Mouse (Mus musculus): ENCODE measurements at regions not wholly inside any gene's neighbourhood (a gene's known extent, or its start where the extent isn't known, plus 50 kb on each side); places are given as distances from the start of the nearest gene placed in this dataset.

- DNase-seq (ENCODE audit: low spot score in 2 of 2) = no peak
These were observed 225.9 kb upstream of the Jarid2 start for GRCm38 (mm10) chr13:44503257-44503950.

GRCm38 (mm10) chr13:44504455-44504854 lies 224.8 kb upstream of the Jarid2 start:
- DNase-seq (ENCODE audit: low spot score in 2 of 2) = no peak

DNA sequence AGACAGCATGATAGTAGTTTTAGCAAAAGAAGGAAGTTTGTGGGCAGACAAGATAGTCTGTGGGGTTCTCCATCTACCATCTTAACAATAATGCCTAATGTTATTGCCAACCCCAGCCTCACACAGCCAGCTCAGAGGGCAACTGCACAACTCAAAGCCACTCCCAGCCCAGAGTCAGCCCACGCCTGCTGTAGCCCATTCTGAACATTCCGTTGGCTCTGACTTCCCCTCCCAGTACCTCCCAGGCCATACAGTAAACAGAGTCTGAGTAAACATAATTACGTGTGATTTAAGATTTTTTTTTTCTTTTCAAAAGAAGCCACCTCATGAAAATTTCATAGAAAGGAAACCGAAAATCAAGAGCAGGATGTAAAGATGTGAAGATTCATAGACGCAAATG lies 222.3 kb upstream of the Jarid2 start:
- no peak for DNase-seq (ENCODE audit: low spot score in 2 of 2)

DNA sequence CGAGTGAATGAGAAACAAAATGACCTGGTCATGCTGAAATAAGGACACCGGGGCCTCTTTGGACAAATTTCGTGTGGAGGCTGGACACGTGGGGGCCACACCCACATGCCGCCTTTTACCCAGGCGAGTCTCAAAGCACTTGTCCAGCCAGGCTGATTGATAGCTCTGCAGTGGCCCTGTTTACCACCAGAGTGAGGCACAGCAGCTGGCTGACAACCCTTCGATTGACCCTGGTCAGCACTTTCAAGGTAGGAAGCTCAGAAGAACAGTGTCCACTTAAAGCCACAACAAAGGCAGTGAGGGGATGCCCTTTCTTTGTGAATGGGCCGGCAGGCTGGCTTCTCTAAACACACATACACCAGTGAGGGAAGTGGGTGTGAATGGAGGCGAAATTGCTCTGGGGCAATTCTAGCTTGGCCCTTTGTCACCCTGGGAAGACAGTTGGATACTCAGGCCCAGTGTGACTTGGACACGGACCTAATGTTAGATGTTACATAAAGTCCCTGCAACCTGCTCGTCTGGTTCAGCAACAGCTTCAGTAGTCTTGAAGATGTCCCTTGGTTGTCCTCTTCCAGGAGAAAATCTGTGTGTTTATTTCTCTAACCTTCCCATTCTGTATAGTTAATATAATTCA lies 219.6 kb upstream of the Jarid2 start:
- DNase-seq (ENCODE audit: low spot score in 2 of 2) = no peak

- DNase-seq (ENCODE audit: low spot score in 2 of 2) = no peak
These were observed 215.6 kb upstream of the Jarid2 start for GRCm38 (mm10) chr13:44513378-44514285.

DNA sequence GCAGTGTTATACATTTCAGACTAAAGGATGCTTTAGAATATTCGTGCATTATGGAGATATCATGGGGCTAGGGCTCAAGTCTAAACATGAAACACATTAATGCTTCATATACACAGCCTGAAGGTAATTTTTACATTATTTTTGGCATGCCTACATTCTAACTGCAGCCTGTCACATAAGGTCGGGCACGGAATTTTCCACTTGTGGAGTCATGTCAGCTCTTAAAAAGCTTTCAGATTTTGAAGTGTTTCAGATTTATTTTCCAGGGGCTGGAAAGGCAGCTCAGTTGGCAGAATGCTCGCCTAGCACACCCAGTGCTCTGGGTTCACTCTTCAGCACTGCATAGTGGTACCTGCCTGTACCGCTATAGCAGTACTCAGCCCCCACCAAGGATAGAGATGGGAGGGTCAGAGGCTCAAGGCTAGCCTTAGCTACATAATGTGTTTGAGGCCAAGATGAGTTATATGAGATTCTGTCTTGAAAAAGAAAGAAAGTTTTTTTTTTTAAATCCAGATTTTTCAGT lies 214.6 kb upstream of the Jarid2 start:
- no peak for DNase-seq (ENCODE audit: low spot score in 2 of 2)

DNA sequence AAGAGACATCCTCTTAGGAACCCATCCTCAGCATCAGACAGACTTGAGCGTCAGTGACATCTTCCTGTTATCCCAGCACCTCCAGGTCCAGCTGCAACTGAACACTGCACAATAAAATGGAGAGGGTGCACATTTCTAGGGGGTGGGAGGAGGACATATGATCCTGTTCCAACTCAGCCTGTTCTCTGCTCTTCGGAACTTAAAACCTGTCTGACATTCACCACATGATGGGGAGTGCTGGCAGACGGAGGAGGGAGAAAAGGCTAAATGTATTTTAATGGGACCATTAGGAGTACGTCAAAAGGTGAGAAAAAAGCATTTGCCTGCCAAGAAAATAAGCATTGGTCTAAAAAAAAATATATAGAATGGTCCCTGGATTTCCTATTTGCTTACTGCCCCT lies 212.4 kb upstream of the Jarid2 start:
- DNase-seq (ENCODE audit: low spot score in 2 of 2) = no peak

DNA sequence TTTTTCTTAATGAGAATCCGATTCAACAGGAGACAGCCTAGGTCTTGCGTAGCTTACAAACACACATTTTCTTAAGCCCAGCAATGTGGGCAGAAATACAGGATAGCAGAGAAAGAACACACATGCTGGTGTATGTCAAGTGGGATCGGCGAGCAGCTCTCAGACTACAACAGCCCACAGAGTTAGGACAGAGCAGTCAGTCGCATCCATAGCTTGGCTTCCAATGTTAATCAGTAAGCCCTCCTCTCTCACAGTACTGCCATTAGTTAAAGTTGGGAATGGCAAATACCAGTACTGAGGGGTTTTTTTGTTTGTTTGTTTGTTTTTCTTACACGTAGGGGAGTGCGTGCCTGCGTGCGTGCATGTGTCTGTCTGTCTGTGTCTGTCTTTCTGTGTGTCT lies 212.0 kb upstream of the Jarid2 start:
- DNase-seq (ENCODE audit: low spot score in 2 of 2) = no peak

DNA sequence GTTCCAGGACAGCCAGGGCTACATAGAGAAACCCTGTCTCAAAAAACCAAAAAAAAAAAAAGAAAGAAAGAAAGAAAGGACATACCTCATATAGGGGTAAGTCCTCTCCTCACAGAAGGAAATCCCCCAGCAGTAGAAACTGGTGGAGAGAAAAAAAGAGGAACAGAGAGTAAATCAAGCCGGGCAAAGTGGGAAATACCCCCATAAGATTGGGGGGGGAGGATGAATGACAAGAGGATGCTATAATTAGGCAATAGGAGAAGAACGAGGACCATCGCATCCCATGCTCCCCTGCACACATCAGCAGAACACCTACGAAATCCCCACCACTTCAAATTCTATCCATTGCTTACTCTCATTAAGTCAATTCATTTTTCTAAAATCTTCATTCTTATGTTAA lies 211.1 kb upstream of the Jarid2 start:
- no peak for DNase-seq (ENCODE audit: low spot score in 2 of 2)

DNA sequence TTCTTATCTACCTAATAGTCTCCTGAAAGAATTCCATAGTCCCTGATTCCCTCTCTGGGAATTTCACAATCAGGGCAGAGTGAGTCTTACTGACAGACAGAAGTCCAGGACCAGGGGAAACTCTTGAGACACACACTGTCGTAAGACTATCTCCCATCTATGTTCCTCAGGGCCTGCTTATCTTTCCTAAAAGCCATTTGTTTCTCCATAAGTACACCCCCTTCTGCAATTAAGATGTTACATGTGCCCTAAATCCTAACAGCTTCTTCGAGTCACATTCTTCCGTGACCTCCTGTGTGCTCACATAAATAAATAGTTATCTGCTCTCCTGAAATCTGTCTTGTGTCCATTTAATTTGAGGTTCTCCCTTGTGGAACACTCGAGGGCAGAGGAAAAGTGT lies 205.8 kb upstream of the Jarid2 start:
- no peak for DNase-seq (ENCODE audit: low spot score in 2 of 2)

DNA sequence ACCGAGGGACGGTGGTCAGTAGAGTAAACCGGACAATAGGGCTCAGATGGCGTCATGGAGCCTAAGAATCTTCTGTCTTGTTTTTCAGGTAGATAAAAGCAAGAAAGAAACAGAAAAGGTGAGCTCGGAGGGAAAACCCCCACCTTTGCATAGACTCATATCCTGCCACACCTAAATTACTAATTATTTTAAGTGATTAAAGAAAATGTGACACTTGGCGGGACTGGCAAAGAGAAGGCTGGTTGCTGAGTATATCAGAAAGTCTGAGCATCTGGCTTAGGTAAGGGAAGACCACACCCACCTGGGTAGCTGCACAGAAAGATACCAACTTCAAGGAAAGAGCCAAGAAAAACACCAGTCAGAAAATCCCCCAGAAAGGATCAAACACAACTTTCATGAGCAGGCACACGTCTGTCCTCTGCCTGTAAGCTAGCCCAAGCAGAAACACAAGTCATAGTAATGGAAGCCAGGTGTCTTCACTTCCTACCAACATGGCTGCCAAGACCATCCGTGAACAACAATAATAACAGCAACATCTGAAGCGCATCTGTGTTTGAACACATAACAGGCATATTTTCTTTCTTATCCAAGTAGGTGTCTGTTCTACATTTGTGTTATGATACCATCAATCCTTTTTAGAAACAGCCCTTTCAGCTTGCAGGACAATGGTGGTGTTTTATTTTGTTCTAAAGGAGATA lies 198.3 kb upstream of the Jarid2 start:
- DNase-seq (ENCODE audit: low spot score in 2 of 2) = no peak

DNA sequence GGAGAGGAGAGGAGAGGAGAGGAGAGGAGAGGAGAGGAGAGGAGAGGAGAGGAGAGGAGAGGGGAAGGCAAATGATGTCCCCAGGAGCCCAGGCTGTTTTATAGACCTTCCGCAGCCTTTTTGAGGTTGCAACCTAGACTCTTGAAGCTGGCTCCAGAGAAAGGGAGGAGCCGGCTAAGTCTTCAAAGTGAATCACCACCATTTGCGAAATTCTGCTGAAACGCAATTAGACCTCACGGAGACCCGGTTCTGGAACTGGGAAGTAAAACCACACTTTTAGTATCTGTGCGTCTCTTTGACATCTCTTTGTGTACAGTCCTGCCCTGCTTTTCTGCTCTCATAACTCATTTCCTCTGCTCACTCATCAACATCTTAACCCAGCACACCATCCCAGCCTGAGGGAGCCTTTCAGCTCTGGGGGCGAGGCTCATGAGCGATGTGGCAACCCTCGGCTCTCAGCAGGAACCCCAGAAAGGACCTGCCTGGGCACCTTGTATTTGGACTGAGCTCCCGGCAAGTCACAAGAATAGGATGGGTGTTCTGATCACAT lies 196.6 kb upstream of the Jarid2 start:
- DNase-seq (ENCODE audit: low spot score in 2 of 2) = no peak

GRCm38 (mm10) chr13:44534575-44535080 lies 194.6 kb upstream of the Jarid2 start:
- no peak for DNase-seq (ENCODE audit: low spot score in 2 of 2)

DNA sequence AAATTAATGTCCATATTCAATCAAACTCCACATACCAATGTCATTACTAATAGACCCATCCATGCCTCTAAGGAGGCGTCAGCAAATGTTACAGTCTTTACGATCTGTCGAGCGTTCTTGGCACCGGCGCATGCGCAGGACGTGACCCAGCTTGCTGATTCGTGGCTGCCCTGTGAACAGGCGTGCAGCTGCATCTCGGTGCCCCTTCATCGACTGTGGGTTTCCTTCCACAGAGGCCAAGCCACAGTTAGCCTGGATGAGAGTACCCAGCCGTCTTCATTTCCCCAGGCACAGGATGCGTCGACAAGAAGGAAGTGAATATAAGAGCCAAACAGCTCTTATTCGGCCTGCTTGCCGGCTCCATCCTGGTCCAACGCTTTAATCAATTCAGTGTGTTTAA lies 193.8 kb upstream of the Jarid2 start:
- DNase-seq (ENCODE audit: low spot score in 2 of 2) = no peak

DNA sequence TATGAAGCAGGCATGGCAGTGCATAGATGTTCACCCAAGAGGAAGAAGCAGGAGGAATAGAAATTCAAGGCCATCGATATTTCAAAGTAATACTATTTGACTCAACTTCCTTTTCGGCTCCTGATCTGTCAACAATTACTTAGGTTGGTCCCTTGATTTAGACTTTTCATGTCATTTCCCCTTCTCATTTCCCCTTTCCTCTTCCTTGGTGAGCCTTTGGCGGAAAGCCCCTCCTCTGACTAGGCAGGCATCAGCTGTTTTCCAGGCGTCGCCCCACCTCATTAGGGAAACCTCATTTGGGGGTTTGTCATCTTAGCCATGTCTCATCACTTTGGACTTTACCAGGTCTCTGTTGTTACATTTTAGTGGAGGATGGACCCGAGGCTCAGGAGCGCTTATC lies 191.0 kb upstream of the Jarid2 start:
- no peak for DNase-seq (ENCODE audit: low spot score in 2 of 2)

- no peak for DNase-seq (ENCODE audit: low spot score in 2 of 2)
These were observed 188.9 kb upstream of the Jarid2 start for GRCm38 (mm10) chr13:44540401-44540800.

DNA sequence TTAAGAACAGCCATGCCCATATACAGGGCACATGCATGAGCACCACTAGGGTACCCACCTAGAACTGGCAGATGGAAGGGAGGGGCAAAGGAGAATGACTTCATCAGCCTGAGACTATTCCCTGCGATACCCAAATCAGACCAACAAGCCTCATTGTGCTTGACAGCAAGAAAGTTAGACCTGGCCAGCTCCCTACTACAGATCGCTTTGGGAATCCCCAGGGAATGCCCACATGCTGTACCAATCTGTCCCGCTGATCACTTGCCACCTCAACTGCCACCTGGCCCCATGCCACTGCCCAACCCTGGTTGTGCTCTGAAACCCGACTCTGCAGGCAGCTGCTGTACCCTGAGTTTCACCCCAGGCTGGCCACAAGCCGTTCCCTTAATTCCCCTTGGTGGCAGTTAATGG lies 188.0 kb upstream of the Jarid2 start:
- no peak for DNase-seq (ENCODE audit: low spot score in 2 of 2)

- no peak for DNase-seq (ENCODE audit: low spot score in 2 of 2)
These were observed 184.5 kb upstream of the Jarid2 start for GRCm38 (mm10) chr13:44544786-44545185.

- no peak for DNase-seq (ENCODE audit: low spot score in 2 of 2)
These were observed 183.0 kb upstream of the Jarid2 start for GRCm38 (mm10) chr13:44546289-44546688.

- no peak for DNase-seq (ENCODE audit: low spot score in 2 of 2)
These were observed 180.4 kb upstream of the Jarid2 start for GRCm38 (mm10) chr13:44548880-44549279.

GRCm38 (mm10) chr13:44553363-44553762 lies 175.9 kb upstream of the Jarid2 start:
- no peak for DNase-seq (ENCODE audit: low spot score in 2 of 2)
